Mouse (Mus musculus): ENCODE measurements at regions not wholly inside any gene's neighbourhood (a gene's known extent, or its start where the extent isn't known, plus 50 kb on each side); places are given as distances from the start of the nearest gene placed in this dataset.
A peak's percentile ranks its signal among the peaks of the same experiment; 100 is the strongest.

DNA sequence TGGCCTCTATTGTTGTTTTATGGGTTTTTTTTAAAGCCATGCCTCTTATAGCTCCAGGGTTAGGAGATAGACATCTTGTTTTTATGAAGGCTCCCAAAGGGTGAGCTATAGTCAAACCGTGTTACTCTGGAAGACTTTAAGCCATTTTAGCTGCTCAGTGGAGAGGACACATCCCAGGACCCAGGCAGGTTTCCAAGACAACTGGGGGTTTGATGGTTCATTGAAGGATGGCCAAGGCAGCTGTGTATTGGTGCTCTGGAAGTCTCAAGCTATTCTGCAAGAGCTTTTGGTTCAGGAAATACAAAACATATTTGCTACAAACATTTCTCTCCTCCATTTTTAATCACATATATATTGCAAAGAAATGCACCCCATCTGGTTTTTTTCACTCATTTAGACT lies 708.7 kb downstream of the Gm826 start:
- DNase-seq (ENCODE audit: low spot score in 2 of 2), result no peak

DNA sequence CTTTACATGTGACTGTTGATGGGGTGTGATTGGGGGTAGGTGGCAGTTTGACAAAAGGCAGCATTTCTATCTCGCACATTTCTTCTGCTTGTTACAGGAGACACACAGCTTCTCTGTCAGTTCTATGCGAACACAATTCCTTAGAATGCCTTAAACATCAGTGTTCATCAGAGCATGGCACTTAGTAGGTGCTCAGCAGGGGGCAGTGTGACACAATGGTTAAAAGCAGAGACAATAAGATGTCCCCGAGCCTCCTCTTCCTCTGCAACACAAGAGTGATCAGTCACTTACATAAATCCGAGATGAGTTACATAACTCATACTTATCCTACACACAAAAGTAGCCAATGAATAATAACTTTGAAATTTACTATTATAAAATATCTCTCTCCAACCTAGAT lies 688.1 kb downstream of the Gm826 start:
- peak in 1 of 2 experiments; percentile 4 for DNase-seq (ENCODE audit: low spot score in 2 of 2)

DNA sequence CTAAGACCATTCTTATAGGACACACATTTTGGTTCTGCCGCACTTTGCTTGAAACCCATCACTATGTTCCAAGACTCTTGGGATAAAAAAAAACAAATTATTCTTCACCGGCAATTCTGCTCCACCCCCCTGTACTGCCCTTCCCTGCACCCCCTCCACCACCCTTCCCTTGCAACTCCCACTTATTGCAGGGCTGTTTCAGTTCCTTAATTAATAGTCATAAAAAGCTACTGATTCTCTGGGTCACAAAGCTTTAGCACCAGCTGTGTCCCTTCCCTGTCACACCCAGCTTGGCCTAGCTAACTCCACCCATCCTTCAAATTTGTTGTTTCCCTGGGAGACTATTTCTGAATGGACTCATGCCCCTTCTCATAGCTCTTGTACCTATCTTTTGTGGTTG lies 687.4 kb downstream of the Gm826 start:
- no peak for DNase-seq (ENCODE audit: low spot score in 2 of 2)

DNA sequence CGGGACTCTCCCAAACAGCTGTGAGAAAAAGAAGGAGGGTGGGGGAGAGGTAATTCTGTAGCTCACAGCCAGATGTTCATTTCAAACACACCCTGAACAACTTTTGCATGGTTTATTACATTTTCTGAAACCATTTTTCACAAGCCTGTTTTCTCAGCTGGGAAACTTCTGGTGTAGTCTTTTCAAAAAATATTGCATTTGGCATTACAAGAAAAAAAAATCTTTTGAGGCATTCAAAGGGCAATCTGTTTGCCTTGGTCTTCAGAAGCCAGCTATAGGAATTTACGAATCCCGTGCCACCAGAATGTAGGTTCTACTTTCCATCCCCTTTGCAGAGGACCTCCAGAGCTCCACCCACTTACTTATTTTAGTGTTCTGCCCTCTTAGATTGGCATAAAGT lies 681.7 kb downstream of the Gm826 start:
- DNase-seq (ENCODE audit: low spot score in 2 of 2), result no peak

DNA sequence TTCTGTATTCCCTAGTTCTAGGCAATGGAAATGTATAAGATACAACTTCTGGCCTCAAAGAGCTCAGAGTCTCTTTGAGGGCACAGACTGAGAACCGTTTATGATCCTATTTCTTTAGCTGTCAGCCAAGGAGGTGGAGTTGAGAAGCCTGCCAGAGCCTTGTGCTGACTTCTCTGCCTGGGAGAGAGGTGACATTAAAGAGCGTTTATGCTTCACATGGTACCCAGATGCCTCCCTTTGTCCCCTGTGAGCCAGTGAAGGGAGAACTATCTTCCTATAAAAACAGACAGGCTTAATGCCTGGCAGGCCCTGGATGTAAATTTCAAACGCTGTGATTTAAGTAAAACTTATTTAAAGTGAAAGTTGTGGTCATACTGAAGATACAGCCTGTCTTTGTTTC lies 657.1 kb downstream of the Gm826 start:
- DNase-seq (ENCODE audit: low spot score in 2 of 2), result no peak

DNA sequence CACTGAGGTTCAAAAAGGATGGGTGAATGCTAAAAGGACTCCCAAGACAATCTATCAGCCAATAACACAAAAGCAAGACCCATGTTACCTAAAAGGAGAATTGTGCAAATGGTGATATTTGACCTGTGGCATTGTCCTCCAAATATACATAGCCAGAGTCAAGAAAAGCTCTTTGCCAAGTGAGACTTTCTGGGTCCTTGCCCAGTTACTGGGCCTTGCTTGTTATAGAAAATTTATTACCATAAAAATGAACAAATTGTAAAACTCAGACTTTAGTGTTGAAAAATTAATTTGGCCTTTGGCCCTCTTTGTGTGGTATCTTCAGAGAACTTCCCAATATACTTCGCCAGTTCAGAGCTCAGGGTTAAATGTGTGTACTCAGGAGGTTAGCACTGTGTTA lies 653.3 kb downstream of the Gm826 start:
- no peak for DNase-seq (ENCODE audit: low spot score in 2 of 2)

DNA sequence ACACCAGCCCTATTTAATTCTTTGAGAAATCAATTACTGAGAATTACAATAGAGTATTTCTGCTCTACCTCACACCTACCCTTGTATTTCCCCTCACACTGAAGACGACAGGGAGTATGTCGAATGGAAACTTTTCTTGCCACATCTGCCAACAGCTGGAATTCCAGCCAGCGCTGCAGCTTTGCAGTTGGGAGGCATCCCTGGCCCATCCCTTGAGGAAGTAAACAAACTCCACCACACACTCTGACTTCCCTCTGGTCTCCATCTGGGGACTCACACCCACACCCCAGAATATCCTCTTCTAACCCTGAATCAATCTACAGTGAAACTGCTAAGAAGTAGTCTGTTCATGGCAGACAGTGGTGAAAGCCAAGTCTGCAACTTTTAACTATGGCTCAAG lies 630.9 kb downstream of the Gm826 start:
- no peak for DNase-seq (ENCODE audit: low spot score in 2 of 2)

DNA sequence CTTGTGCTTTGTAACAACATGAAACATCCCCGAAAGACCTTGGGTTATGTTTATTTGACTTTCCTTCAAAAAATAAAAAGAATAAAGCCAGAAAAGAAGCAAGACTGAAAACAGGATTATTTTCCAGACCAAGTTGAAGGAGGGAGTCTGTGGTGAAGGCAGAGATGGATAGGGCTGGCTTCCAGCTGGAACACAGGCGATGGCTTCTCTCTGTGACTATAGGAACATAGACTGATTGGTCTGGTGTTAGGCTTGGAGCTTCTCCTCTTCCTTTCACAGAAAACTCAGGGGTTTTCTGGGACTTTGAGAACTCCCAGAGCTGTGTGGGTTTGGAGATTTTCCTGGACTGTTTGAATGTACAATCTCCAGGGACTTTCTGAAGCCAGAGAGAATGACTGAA lies 625.8 kb downstream of the Gm826 start:
- no peak for DNase-seq (ENCODE audit: low spot score in 2 of 2)

DNA sequence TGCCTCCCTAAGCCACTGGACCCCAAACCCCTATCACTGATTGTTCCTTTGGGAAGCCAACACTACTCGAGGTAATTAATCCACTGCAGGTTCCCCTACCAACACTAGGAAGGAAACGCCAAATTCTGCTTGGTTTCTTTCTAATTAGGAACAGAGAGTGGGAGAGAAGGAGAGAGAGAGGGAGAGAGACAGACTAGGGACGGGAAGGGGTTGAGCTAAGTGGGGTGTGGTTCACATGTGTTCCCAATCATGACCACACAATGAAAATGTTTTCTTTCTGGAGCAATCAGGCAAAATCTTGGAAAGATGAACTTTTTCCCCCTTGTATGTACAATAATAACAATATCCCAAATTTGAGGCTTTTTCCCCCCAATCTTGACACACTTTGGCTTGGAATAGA lies 619.3 kb downstream of the Gm826 start:
- no peak for DNase-seq (ENCODE audit: low spot score in 2 of 2)

DNA sequence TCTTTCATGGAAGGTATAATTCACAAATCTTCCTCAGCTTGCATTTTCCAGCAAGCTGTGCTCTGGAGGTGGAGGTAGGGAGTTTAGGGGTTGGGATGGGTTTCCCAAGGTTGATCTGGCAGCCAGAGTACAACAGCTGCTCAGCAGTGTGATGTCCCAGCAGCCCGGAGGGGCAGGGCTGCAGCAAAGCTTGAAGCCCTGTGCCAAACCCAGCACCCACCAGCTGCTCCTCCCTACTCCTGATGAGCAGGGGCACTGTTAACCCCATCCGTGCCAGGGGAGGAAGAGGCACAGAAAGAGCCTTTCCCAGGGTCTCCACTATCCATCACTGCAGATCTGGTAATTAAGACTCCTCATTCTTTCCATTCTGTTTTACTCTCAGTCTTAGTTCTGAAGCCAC lies 615.2 kb downstream of the Gm826 start:
- no peak for DNase-seq (ENCODE audit: low spot score in 2 of 2)

DNA sequence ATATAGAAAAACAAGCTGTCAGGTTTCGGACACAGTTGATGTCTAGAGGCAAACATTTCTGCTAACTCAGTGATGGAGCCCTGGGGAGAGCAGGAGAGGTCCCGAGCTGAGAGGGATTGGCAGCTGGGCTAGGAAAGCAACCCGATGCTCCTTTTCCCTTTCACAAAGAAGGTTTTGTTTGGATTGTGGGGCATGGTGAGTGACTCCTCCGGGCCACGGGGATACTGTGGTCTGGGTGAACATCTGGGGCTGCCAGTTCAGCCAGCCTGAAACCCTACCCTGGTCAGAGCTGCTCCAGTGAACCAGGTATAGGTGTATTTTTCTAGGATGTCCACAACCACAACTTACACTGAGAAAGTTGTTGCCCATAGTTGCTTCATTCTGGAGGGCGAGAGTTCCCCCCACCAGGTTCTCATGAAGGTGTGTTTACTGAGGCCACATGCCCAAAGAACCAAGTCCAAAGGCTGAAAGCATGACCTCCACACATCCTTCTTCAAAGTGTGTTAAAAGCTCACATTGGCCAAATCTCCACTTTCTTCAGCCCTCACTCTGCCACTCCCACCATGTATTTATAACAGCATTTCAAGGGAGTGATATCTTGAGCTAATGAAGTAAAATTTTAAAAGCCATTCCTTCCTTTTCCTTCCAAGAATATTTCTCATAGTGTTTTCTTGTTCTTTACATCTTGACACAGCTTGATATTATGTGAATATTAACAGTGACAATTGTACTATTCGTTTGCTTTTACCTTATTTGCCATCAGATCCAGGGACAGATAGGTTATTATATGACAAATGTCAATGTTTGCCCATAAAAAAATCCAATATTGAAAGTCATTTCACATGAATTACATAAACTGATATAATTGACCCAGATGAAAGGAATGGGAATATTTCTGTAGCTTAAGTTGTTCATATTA lies 608.5 kb downstream of the Gm826 start:
- no peak for DNase-seq (ENCODE audit: low spot score in 2 of 2)

DNA sequence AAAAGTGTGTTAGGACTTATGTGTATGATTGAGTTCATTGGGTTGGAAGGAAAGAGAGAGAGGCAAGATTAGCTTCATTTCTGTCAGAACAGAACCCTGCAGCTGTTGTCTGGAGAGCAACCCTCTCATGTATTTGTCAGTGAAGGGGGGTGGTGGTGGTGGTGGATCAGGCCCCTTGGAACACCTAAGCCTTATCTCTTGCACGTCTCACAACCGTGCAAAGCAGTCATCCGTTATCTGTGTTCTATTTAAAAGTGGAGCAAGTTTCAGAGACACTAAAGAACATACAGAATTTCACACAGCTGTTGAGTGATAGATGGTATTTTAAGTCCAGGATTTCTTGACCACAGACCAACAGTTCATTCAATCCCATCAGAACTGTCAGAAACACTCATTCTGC lies 604.7 kb downstream of the Gm826 start:
- no peak for DNase-seq (ENCODE audit: low spot score in 2 of 2)

DNA sequence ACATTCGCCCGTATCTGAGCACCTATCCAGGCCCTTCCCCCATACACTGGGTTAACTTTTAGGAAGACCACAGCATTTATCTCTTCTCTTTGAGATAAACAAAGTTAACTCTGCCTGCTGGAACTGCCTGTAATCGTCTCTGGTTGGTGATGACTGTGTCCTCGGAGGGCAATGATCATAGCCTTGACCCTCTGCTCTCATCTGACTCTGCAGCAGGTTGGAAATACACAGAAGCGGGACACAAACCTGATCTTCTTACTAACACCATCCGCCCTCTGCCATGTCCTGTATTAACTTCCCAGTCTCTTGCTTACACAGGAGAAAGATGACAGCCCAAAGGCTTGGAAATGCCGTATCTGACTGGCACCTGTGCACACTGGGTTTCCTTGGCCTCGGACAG lies 603.7 kb downstream of the Gm826 start:
- no peak for DNase-seq (ENCODE audit: low spot score in 2 of 2)

DNA sequence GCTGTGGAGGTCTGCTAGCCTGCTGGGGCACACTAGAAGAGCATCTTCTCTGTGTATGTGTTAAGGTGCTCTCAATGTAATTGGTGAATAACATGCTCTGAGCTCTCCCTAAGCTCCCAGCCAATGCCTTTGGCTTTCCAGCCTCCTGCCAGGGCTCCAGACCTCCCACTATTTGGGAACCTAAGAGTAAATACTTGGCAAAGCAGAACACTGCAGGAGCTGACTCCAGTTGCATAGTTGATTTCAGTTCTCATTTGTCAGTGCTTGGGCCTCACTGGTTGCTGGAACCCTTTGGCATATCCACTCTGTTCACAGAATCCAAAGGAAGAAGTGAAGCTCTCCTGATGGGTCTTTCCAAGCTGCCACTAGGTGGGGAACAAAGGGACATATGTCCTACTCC lies 602.7 kb downstream of the Gm826 start:
- no peak for DNase-seq (ENCODE audit: low spot score in 2 of 2)

DNA sequence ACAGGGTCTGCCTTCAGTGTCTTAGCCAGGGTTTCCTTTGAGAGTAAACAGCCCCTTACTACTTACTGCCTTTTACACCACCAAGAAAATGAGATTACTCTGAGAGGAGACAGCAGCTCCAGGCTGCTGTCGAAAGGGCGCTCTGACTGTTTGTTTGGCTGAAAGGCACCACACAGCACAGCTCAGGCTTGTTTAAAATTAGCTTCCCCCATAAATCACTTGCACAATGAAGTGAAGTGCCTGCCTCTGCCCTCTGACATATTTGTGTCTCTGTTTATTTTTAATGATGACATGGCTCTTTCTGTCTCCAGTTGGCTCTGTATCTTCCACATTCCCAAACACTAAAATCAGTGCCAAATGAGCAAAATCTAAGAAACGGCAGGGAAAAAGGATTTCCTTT lies 601.5 kb downstream of the Gm826 start:
- no peak for DNase-seq (ENCODE audit: low spot score in 2 of 2)

DNA sequence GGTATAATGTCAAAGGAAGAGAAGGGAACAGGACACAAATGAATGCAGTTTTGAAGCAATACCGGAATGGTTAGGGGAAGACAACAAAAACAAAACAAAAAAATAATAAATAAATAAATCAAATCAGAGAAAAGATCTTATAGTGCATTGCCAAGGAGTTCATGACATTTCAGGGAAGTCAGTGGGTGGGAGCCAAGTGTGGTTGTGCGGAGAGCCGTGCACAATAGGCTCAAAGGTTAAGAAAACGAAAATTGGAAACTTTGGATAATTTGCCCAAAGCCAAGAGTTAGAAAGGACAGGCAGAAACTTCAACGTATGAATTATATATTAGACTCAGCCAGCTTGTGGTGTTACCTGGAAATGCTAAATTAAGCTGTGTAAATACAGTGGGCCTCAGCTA lies 599.4 kb downstream of the Gm826 start:
- DNase-seq (ENCODE audit: low spot score in 2 of 2), result no peak

DNA sequence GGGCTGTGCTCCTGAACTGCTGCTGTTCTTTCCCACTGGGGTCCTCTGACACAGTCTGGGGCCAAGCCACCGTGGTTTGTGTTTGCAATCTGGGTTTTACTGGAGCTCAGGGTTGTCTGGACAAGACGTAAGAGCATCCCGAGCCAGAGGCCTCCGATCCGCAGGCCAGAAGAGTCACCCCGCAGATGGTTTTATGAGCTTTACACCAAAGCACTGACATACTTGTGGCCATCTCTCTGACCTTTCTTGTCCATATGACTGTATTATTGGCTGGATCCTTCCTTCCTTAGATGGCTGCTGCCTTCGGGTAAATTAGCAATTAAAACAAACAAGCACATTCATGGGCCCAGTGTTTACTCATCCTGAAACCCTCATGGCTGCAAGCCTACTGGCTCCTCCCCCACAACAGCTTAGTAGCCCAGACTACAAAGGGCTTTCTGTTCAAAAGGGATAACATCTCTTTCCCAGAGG lies 578.4 kb downstream of the Gm826 start:
- DNase-seq (ENCODE audit: low spot score in 2 of 2), result peak; percentile 3 to 20

DNA sequence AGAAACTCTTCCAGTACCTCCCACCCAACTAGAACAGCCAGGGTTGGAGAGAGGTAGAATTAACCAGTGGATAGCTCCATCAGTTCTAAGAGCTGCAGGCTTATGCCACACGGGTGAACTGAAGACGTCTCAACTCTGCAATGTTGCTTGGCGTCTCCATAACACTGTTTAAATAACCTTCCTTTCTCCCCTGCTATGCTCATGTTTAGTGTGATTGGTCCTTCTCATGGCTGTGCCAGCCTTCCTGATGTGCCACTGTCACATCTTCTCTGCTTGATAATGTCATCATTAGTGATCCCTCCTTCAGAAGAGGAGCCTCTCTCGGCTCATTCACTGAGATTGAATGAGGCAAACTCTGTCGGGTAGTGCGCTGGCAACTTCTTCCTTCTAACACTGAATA lies 573.2 kb downstream of the Gm826 start:
- no peak for DNase-seq (ENCODE audit: low spot score in 2 of 2)

DNA sequence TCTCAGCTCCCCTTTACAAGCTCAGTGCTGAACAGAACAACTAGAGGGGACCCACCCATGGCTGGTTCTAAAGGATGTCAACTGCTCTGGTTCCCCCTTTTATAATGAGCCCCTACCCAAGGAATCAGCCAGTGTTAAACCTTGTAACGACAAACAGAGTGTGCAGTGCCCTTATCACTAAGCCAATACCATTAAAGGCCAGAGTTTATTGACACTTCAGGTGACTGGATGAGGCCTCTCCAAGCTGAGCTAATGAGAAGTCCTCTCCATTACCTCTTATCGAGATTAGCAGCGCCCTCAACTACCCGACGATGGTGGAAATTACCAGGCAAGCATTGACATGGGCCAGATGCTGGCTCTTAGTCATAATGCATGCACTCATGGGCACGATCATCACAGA lies 570.8 kb downstream of the Gm826 start:
- no peak for DNase-seq (ENCODE audit: low spot score in 2 of 2)

All from left cerebral cortex, adult 8-10 months (tissue).